Mouse (Mus musculus): ENCODE data around the gene Mt4. TPM values are rescaled to one million over a fixed set of nuclear protein-coding genes. Genes with fewer than 3 reads are reported as not detected.
"Not testable (repeated sequence)": the region's sequence is repeated elsewhere in the genome, so short reads cannot be mapped to it uniquely, and the experiment has no call there.

The Mt4 gene
- polyA plus RNA-seq, 1 experiment from 2014 or later, result not detected

DNA sequence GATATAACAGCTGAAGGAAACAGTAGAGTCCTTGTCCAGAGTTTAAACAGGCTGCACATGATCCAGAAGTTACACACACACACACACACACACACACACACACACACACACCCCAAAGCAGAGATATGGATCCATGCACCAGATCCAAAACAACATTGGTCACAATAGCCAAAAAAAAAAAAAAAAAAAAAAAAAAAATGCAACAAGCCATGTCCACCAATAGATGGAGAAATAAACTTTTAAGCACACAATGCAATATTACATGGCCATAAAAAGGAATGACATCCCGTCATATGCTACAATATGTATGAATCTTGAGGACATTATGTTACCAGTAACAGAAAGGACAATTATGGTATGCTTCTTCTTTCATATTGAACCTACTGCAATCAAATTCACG is 23.0 kb upstream of the Mt4 start:
- WGBS, result 75% methylated on average over 2 of the region's 2 CpGs
- DNase-seq (ENCODE audit: low spot score), result no peak
- no peaks in the 10 kb centered on the region for H3K9me3 ChIP-seq
- no peak overlapping the region for H3K4me3 ChIP-seq
- peaks cover 19% of the 10 kb centered on the region for H3K4me1 ChIP-seq
- no peaks in the 10 kb centered on the region for H3K36me3 ChIP-seq
- no peak overlapping the region for H3K27ac ChIP-seq
- H3K27me3 ChIP-seq (ENCODE audit: insufficient read depth, poor library complexity, severe bottlenecking), result no peaks in the 10 kb centered on the region

DNA sequence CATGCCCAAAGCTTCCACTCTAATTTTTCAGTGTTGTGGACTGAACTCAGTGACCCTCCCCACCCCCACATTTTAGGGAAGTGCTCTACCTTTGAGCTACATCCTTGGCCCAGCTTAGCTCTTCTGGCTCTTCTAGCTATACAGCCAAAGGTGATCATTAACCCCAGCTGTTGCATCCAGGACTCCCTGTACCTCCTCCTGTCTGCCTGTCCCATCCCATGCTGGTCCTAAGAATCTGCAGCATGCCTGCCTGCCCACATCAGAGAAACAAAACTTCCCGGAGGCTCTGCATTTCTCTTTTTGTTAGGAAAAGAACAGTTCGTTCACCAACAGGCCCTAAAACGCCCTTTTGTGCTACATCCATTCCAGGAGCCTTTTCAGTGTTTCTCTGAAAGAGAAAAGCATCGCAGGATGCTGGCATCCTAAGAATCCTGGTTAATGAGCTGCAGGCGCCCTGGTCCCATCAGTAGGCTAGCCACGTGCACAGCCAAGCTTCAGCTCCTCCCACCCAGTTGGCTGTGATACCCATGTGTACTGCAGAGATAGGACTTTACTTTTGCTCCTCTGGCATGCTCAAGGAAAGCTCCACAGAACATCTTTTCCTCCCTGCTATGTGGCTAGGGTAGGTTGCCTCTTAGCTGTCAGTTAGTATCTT is 18.1 kb upstream of the Mt4 start:
- Histone ChIP-seq H3K4me3 (no peak overlapping the region), H3K36me3 (no peaks in the 10 kb centered on the region), H3K9me3 (no peaks in the 10 kb centered on the region), H3K4me1 (peaks cover 5% of the 10 kb centered on the region), H3K27ac (no peak overlapping the region), H3K27me3 (ENCODE audit: insufficient read depth, poor library complexity, severe bottlenecking) (0 out of 2 replicates have a peak, but pooled peaks cover under 1% of the 10 kb centered on the region)
- 13% methylated on average over 6 of the region's 6 CpGs for WGBS
- DNase-seq (ENCODE audit: low spot score), result no peak

DNA sequence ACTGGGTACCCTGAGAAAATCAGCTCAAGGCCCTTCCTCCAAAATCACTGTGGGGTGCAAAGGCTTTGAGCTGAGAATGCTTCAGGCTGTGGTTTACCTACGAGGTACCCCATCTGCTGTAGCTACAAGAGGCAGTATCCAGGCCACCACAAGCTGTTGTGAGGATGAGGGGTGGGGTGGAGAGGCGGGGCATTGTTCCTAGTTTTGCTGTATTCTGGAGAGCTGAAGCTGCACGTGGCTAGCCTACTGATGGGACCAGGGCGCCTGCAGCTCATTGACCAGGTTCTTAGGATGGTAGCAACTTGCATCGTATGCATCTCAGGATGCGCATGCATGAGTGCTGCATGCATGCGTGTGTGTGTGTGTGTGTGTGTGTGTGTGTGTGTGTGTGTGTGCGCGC is 15.4 kb upstream of the Mt4 start:
- Histone ChIP-seq H3K36me3 (no peaks in the 10 kb centered on the region), H3K4me3 (no peak overlapping the region), H3K4me1 (peaks cover 5% of the 10 kb centered on the region), H3K27ac (no peak overlapping the region), H3K9me3 (no peaks in the 10 kb centered on the region), H3K27me3 (ENCODE audit: insufficient read depth, poor library complexity, severe bottlenecking) (0 out of 2 replicates have a peak, but pooled peaks cover 5% of the 10 kb centered on the region)
- no peak for DNase-seq (ENCODE audit: low spot score)
- WGBS, result 79% methylated on average over 9 of the region's 9 CpGs

DNA sequence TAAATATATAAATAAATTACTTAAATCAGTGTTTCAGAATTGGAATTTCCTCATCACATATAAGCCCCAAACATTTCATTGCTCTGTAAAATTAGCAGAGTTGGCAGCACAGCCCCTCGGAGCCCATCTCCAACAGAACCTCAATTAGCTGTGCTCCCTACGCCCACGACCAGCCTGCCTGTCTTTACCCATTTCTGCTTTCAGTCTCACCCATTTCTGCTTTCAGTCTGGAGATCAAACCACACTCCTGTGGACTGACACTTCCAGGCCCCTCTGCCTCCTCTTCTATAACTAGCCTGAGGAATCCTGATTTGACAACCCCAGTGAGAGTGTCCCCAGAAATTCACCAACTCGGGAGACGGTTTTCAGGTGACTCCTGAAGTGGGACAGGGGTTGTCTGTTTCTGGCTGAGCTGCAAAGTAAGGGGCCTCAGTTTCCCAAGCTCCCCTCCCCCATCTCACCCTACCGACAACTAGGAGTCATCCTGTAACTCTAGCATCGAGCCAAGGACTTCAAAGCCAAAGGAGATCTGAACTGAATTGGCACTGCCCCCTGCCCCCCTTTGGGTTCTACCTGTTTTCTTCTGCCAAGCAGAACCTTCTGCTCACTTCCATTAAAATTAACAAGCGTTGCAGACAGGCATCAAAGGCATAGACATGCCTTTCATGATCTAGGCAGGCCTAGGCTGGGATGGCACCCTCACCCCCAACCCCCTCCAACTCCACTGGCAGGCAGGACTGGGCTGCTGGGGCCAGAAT is 14.1 kb upstream of the Mt4 start:
- Histone ChIP-seq H3K9me3 (no peaks in the 10 kb centered on the region), H3K27me3 (ENCODE audit: insufficient read depth, poor library complexity, severe bottlenecking) (0 out of 2 replicates have a peak, but pooled peaks cover 5% of the 10 kb centered on the region), H3K4me3 (no peak overlapping the region), H3K4me1 (peaks cover 5% of the 10 kb centered on the region), H3K36me3 (no peaks in the 10 kb centered on the region), H3K27ac (no peak overlapping the region)
- DNase-seq (ENCODE audit: low spot score), result no peak
- 45% methylated on average over 8 of the region's 8 CpGs for WGBS

GRCm38 (mm10) chr8:94127711-94128110 is 9.3 kb upstream of the Mt4 start:
- H3K4me3 ChIP-seq, result no peak overlapping the region

DNA sequence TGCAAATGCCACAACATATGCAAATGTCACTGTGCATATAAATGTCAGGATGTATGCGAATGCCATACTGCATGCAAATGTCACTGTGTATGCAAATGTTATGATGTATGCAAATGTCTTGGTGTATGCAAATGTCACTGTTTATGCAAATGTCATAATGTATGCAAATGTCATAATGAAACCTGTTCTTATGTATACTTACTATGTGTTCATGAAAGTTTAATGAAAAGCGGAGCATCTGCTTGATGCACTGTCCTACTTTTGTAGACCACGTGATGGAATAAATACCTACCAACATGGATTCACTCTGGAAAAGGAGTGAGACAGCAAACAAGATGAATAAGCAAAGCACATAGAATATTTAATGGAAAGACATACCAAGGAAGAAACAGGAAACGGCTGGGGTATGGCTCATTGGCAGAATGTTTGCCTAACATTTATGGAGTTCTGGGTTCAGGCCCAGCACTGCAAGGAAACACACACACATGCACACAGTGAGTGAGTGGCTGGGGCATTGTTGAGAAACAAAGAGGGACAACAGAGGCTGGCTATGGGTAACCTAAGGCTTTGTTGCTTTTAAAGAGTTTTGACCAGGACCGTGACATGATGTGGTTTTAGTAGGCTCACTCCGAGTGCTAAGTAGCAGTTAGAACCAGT is 7.7 kb upstream of the Mt4 start:
- no peak for DNase-seq (ENCODE audit: low spot score)
- Histone ChIP-seq H3K4me3 (no peak overlapping the region), H3K4me1 (no peaks in the 10 kb centered on the region), H3K36me3 (no peaks in the 10 kb centered on the region), H3K27me3 (ENCODE audit: insufficient read depth, poor library complexity, severe bottlenecking) (0 out of 2 replicates have a peak, but pooled peaks cover 1% of the 10 kb centered on the region), H3K9me3 (no peaks in the 10 kb centered on the region), H3K27ac (no peak overlapping the region)
- WGBS, result 83% methylated on average over 6 of the region's 6 CpGs

More at GRCm38 (mm10) chr8:94127711-94128110, 9.3 kb upstream of the Mt4 start:
- DNase-seq (ENCODE audit: low spot score), result no peak
- 77% methylated on average over 6 of the region's 6 CpGs for WGBS
- H3K27ac ChIP-seq, result no peak overlapping the region
- 0 out of 2 replicates have a peak, but pooled peaks cover 5% of the 10 kb centered on the region for H3K27me3 ChIP-seq (ENCODE audit: insufficient read depth, poor library complexity, severe bottlenecking)
- no peaks in the 10 kb centered on the region for H3K9me3 ChIP-seq
- no peaks in the 10 kb centered on the region; the same call in 1 of the 2 replicates for H3K4me1 ChIP-seq
- no peaks in the 10 kb centered on the region for H3K36me3 ChIP-seq

- Histone ChIP-seq H3K9me3 (no peaks in the 10 kb centered on the region), H3K27ac (no peak overlapping the region), H3K4me1 (no peaks in the 10 kb centered on the region), H3K4me3 (no peak overlapping the region), H3K36me3 (no peaks in the 10 kb centered on the region), H3K27me3 (ENCODE audit: insufficient read depth, poor library complexity, severe bottlenecking) (no peaks in the 10 kb centered on the region)
- 90% methylated on average over 4 of the region's 4 CpGs for whole genome bisulfite sequencing
- DNase-seq (ENCODE audit: low spot score), result no peak
These were observed 6.9 kb upstream of the Mt4 start for GRCm38 (mm10) chr8:94130126-94130525.

- Histone ChIP-seq H3K9me3 (no peaks in the 10 kb centered on the region), H3K27ac (no peak overlapping the region), H3K27me3 (ENCODE audit: insufficient read depth, poor library complexity, severe bottlenecking) (peaks cover 11% of the 10 kb centered on the region; the same call in 1 of the 2 replicates), H3K36me3 (no peaks in the 10 kb centered on the region), H3K4me3 (no peak overlapping the region), H3K4me1 (0 out of 2 replicates have a peak, but pooled peaks cover 2% of the 10 kb centered on the region)
- DNase-seq (ENCODE audit: low spot score), result no peak
- WGBS, result 69% methylated on average over 5 of the region's 5 CpGs
These were observed 4.9 kb upstream of the Mt4 start for GRCm38 (mm10) chr8:94132096-94132495.

DNA sequence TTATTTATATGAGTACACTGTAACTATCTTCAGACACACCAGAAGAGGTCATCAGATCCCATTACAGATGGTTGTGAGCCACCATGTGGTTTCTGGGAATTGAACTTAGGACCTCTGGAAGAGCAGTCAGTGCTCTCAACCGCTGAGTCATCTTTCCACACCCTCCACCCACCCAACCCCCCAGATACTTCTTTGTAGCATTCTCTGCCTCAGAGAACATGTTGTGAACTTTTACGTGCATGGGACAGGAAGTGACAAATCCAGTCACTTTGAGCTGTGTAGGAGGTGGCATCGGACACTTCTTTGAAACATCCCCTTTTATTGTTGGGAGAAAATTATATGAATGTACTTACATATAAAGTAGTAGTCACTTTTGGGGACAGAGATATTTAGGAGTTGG is 2.4 kb upstream of the Mt4 start:
- H3K9me3 ChIP-seq; DNase-seq (ENCODE audit: low spot score); H3K4me1 ChIP-seq; H3K4me3 ChIP-seq; H3K36me3 ChIP-seq; H3K27ac ChIP-seq: not testable (repeated sequence)
- 60% methylated on average over 3 of the region's 3 CpGs for WGBS
- H3K27me3 ChIP-seq (ENCODE audit: insufficient read depth, poor library complexity, severe bottlenecking), result peaks cover 18% of the 10 kb centered on the region; the same call in 1 of the 2 replicates

DNA sequence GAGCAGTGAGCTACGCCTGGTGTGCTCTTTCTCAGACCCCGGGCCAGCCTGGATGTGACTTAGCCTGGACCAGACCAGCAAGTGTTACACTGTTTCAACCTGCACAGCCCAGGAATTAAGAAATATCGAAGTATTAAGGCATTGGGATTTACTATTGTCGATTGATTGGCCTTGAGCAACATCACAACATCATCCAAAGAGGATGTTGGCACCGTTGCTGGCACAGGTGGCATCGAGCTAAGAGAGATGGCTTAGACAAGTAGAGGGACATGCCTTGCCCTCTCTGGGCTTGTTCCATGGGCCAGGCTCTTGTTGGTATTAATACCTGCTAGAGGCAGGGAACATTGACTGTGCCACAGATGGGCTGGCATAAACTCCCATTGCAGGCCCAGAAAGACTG is 1.4 kb upstream of the Mt4 start:
- no peak for DNase-seq (ENCODE audit: low spot score)
- no peak overlapping the region for H3K27ac ChIP-seq
- 81% methylated on average over 6 of the region's 6 CpGs for WGBS
- H3K4me1 ChIP-seq, result 0 out of 2 replicates have a peak, but pooled peaks cover 6% of the 10 kb centered on the region
- no peaks in the 10 kb centered on the region for H3K36me3 ChIP-seq
- H3K4me3 ChIP-seq, result no peak overlapping the region
- peaks cover 18% of the 10 kb centered on the region; the same call in 1 of the 2 replicates for H3K27me3 ChIP-seq (ENCODE audit: insufficient read depth, poor library complexity, severe bottlenecking)
- no peaks in the 10 kb centered on the region for H3K9me3 ChIP-seq

DNA sequence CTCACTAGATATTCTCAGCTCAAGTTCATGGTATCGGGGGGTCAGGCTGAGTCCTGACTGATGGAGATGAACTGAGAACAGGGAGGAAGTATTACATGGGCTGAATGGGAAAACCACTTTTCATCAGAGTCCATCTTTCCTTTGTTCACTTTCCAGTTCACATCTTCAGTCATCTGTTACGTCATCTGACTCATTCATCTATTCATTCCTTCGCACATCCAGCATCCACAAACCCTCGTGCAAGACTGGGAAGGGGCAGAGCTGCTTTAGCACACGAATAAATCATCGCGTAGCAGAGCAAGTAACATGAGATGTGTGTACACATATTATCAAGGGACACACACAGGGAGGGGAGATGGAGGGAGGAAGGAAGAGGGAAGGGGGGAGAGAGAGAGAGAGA is 805 bp upstream of the Mt4 start:
- DNase-seq (ENCODE audit: low spot score), result no peak
- Histone ChIP-seq H3K27ac (no peak overlapping the region), H3K4me3 (no peak overlapping the region), H3K36me3 (no peaks in the 10 kb centered on the region), H3K9me3 (no peaks in the 10 kb centered on the region), H3K4me1 (0 out of 2 replicates have a peak, but pooled peaks cover 6% of the 10 kb centered on the region), H3K27me3 (ENCODE audit: insufficient read depth, poor library complexity, severe bottlenecking) (peaks cover 18% of the 10 kb centered on the region; the same call in 1 of the 2 replicates)
- 88% methylated on average over 7 of the region's 7 CpGs for WGBS

DNA sequence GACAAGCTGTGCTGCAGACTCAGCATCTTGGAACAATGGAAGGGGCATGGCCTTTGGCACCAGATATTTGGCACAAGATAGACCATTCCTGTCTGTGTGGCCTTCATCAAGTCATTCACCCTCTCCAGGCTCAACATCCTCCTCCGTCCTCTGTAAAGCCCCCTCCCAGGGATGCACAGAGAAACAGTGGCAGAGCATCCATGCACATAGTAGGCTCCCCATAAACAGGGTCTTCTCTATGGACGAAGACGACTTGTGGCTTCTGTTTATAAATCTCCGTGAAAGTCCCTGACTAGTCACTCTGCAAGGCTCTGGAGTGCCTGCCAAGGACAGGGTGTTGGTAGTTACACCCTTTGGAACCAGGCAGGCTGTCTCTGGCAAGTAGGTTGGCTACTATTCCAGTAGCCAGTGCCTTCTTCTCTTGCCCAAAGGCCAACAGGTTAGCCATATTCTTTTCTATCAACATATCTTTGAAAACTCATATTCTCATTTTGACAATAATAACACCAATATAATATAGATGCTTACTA is 3.3 kb downstream of the Mt4 start:
- 76% methylated on average over 4 of the region's 4 CpGs for WGBS
- no peak overlapping the region for H3K27ac ChIP-seq
- H3K9me3 ChIP-seq, result no peaks in the 10 kb centered on the region
- H3K36me3 ChIP-seq, result no peaks in the 10 kb centered on the region
- no peak overlapping the region for H3K4me3 ChIP-seq
- 0 out of 2 replicates have a peak, but pooled peaks cover 6% of the 10 kb centered on the region for H3K4me1 ChIP-seq
- H3K27me3 ChIP-seq (ENCODE audit: insufficient read depth, poor library complexity, severe bottlenecking), result peaks cover 18% of the 10 kb centered on the region; the same call in 1 of the 2 replicates
- DNase-seq (ENCODE audit: low spot score), result no peak

Data from heart, embryonic 10.5 days (tissue).